Mouse (Mus musculus): ENCODE measurements around the gene Cdk16.

Gene Cdk16

DNA sequence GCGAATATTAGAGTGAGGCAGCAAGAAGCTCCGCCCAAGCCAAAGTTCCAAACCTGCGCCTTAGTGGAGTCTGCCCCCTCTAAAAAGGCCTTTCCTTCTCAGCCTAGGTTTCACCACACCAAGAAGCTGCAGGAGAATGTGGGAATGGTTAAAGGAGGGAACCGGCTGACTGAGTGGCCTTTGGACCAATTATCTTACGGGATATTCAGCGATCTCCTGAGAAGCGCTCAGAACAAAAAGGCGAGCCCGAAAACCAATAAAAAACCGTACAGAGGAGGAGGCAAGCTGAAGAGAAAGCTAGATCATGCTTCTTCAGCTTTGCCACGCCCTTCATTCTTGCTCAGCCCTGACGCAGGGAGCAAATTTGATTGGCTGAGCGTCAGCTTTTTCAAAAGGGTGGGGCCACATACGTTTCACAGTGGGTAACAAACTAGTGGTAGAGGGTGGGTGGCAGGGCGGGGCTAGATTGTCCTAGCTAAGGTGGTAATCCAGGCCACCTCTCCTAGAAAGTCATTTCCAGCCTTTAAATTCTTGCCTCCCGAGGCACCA lies at the start of gene Cdk16:
Cdk16 (plus strand) TSS at position 436 of the 549 bp plus-strand sequence.
- peak; percentile 90 to 94 for DNase-seq

DNA sequence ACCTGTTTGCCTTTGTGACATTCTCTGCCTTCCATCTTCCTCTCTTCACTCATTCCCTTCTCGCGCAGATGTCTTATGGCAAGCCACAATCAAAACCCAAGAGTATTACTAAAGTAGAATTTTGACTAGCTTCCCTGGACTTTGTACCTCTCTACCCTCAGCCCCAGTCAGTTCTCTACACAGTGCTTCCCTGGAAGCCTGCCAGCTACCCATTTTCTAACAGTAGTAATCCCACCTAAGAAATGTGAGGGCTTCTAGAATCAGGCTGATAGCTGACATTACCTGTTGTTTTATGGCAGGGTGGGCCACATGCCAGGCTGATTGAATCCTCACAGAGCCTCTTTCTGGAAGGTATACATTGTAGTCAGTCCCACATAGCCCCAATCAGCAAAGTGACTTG lies 49.6 kb upstream of the Cdk16 start:
- peak; percentile 32 to 57 for DNase-seq

DNA sequence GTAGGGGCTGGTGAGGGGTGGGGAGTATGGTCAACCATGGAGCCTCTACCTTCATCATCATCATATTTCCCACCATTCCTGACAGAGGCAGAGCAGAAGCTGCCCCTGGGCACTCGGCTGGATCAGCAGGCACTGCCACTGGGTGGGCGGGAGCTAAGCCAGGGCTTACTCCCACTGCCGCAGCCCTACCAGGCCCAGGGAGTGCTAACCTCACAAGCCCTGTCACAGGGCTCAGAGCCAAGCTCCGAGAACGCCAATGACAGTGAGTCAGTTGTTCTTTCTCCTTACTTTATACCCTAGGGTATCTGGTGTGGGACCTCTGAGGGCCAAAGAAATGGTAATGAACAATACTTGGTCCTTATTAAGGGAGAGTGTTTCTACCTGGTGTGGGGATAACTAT lies 43.0 kb upstream of the Cdk16 start:
- no peak for DNase-seq

DNA sequence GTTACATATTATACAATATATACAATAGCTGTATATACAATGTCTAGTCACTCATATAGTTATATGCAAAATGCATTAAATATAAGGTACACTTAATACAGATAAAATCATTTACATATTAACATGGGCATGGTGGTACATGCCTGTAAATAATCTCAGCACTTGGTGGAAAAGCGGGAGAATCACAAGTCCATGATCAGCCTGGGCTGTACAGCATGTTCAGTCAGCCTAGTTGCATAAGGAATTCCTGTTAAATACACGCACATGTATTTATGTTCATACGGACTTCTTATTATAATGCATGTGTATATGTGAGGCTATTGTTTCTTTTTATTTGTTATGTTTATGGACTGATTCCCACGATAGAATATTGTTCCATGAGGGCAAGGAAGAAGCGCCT lies 30.2 kb upstream of the Cdk16 start:
- no peak for DNase-seq

DNA sequence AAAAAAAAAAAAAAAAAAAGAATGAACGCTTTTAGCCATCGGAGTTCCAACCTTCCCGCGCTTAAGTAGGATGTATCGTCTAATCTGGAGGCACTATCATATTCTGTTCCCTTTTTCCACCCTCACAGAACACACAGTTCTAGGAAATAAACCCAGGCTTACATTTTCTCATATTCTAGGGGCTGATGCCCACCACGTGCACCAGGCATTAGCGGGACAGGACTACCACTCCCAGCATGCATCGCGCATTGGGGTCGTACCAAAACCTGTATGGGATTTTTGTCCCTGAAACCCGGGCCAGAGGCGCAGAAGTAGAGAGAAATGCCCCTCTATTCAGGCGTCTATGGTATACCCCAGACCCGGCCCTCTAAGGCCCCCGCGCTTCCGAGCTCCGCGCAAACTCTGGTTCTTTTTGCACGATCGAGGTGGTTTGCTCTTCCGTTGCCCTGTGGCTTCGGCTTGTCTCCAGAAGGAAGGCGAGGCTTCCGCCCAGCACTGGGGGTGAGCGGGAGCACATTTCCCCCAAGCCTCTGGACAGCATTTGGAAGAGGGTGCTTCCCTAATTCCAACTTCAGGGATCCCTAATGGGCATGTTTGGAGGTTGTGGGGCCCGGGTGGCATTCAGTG lies 29.6 kb upstream of the Cdk16 start, which contains the start of gene Uba1:
Uba1 (plus strand) TSS at position 301 of the 627 bp plus-strand sequence.
- peak; percentile 76 to 82 for DNase-seq

DNA sequence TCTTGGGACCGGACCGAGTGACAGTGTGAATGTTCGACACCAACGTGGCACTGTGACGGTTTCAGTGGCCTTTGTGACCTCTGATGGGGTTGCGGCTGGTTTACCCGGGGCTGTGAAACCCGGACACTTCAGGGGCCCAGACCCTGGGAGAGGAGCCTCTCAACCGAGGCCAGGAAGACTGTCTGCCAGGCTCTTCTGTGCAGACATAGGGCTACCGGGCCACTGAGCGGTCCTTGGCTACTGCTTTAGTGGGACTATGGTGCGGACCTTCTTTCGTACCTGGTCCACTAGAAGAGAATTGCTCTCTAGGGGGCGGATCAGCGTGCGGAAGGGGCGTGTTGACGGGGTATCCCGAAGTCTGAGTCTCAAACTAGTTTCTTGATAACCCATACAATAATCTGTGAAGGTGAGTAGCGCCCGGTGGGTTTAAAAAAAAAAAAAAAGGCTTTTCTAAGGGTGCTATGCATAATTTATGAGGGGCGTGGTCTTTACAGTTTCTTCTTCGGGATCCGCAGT lies 28.8 kb upstream of the Cdk16 start:
- DNase-seq, result peak in 1 of 2 experiments; percentile 27

GRCm38 (mm10) chrX:20662317-20662715 lies 25.4 kb upstream of the Cdk16 start:
- peak in 1 of 2 experiments; percentile 37 for DNase-seq

DNA sequence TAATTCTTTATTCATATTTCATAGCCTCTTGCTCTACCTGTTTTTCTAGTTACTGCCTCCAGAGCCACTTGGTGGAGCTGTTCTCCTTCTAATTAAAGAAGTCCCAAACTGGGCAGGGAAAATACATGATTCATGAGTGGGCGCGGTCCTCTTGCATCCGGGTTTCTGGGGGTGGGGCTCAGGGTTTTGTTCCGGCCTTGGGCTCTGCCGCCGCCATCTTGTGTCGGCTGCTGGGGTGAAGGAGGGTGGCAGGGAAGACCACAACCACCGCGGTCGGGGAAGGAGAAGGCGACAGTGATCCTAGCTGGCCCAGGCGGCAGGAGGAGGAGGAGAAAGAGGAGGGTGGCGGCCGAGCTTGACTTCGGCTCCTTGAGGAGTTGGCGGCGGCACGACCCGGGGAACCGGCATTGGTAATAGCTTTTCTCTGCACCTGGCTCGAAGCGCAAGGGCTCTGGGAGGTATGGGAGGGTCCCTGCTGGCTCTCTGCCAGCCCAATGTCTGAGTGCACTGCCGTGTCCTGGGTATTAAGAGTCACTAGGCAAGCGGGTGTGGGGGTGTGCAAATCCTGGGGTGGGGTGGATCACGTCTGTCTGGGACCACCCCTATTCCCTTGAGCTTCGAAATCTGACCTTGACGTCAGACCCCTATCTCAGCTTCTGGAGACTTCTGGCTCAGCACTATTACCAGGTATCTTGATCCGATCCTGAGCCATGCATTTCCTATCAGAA lies 24.9 kb upstream of the Cdk16 start:
- peak; percentile 88 to 93 for DNase-seq

- peak; percentile 18 to 24 for DNase-seq
Observed at GRCm38 (mm10) chrX:20663444-20663790, 24.3 kb upstream of the Cdk16 start.

GRCm38 (mm10) chrX:20688068-20688547 lies 354 bp downstream of the Cdk16 start:
- peak; percentile 84 for DNase-seq

- peak; percentile 62 to 79 for DNase-seq
Observed at GRCm38 (mm10) chrX:20688615-20689014, 861 bp downstream of the Cdk16 start.

DNA sequence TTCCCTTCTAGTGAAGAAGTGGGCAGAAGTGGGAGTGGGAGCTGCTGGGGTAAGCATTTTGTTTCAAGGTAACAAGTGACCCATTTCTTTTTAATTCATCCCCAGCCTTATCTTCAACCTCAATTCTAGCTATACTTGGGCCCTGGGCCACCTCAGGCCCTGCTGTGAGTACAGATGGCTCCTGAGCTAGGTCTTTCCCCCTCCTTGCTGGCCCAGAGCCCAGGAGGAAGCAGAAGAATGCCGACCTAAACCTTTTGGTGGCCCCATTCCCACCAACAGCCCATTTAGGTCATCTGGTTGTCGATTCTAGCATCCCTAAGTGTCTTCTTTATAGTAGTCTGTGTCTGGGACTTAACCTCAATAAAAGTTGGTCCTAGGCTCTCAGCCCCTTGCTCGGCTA lies 3.8 kb downstream of the Cdk16 start:
- DNase-seq, result peak; percentile 2 to 9

GRCm38 (mm10) chrX:20692616-20693015 lies 4.9 kb downstream of the Cdk16 start:
- DNase-seq, result no peak

DNA sequence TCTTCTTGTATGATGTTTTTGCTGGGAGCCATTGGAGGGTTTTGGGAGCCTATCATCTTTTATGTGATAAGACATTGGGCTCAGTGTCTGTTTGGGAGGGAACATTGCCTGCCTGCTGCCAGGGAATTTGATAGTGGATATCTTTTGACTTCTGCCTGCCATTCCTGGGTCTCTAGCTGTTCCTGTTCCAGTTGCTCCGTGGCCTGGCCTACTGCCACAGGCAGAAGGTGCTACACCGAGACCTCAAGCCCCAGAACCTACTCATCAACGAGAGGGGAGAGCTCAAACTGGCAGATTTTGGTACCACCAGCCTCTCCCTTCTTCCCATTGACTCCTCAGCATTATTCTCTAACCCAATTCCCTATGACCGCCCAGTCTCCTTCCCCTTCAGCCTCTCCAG lies 8.1 kb downstream of the Cdk16 start:
- DNase-seq, result no peak

GRCm38 (mm10) chrX:20703741-20704290 lies 16.1 kb downstream of the Cdk16 start, which contains the start of gene Usp11:
Gene Usp11 (plus strand): TSS chrX:20703906.
- DNase-seq, result peak; percentile 12 to 48

DNA sequence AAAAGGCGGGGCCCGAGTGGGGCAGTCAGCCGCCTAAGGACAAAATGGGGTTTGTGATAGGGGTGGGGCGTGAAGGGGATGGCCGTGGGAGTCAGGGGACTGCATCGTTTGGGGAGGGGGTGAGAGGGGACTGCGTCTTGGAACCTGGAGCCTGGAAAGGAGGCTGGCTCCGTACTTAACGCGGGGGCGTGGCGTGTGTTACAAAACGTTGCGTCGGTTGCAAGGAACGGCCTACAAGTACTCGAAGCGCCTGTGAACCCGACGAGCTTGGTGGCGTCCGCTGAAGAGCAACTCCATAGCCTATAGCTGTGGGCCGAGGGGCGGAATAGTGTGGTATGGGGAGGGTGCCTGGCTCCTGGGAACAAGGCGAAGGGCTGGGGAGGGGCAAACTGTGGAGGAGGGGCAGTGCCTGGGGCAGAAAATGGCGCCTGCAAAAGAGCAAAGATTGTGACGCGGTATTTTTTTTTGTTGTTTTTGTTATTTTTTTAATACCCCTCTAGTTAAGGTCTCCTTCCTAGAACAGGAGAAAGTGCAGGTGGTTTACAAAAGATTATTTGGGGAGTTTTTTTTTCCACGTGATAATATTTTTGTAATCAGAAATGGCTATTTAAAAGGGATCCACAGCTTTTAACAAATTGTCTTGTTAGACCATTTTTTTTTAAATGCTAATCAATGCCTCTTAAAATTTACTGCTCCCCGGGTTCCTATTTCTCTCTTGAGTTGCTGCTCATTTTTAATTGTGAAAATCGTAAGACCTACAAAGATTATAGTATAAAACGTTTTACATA lies 16.7 kb downstream of the Cdk16 start:
- peak; percentile 78 to 84 for DNase-seq

DNA sequence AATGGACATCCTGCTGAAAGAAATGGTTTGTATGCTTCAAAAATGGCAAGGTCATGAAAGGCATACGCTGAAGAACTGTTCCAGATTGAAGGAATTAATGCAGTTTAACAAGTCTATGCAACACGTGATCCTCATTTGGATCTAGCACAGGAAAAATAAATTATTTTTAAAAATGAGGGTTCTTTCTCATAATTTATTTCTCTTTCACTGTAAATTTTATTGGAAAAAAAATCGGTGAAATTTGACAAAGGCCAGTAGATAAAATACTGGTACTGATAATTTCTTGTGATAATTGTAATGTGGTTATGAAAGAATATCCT lies 17.3 kb downstream of the Cdk16 start:
- DNase-seq, result no peak

- no peak for DNase-seq
Observed at GRCm38 (mm10) chrX:20728681-20729080, 40.9 kb downstream of the Cdk16 start.

GRCm38 (mm10) chrX:20730048-20730447 lies 42.3 kb downstream of the Cdk16 start:
- peak; percentile 4 to 21 for DNase-seq

- DNase-seq, result no peak
Observed at GRCm38 (mm10) chrX:20736479-20736878, 48.7 kb downstream of the Cdk16 start.

DNA sequence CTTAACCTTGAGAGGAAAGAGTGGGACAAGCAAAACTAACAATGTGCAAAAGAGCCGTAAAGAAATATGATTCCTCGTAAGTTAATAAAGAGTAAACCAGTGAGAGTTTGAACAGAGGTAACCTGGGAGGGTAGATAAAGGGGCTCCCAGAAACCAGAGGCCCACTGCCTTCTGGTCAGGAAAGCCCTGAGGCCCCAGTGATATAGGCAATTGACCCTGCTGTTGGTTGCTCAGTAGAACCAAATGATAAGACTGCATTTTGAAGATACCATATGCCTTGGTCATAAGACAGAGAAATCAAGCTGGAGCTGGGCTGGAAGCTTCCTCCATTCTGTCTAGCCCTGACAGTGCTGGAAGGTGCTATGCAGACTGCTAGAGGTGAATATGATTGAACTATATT lies 61.1 kb downstream of the Cdk16 start:
- no peak for DNase-seq

Measured in kidney, postnatal 36 days (tissue).